Mouse (Mus musculus): ENCODE data around the gene Ephx3.

DNA sequence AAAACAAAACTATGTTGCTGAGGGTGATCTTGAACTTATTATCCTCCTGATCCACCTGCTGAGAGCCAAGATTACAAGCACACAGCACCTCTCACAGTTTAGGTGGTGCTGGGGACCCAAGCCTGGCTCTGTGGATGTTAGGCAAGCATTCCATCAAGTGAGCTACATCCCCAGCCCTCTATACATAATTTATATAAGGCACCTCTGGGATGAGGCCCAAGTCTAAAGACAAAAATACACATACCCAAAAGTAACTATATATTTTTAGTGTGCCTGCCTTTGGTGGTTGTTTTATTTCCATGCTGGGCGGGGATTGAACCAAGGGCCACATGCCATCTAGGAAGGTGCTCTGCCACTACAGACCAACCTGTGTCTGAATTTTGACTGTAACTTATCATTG lies 47.1 kb downstream of the Ephx3 start:
- no peak for TF ChIP-seq FLI1 (IDR thresholded peaks at IDR 0.05; ENCODE audit: low read length)
- no peak for TF ChIP-seq GATA1 (IDR thresholded peaks at IDR 0.05; ENCODE audit: borderline replicate concordance, low read length)
